8 mouse cellular contexts compared by ENCODE assay signal in the genomic region with DNA sequence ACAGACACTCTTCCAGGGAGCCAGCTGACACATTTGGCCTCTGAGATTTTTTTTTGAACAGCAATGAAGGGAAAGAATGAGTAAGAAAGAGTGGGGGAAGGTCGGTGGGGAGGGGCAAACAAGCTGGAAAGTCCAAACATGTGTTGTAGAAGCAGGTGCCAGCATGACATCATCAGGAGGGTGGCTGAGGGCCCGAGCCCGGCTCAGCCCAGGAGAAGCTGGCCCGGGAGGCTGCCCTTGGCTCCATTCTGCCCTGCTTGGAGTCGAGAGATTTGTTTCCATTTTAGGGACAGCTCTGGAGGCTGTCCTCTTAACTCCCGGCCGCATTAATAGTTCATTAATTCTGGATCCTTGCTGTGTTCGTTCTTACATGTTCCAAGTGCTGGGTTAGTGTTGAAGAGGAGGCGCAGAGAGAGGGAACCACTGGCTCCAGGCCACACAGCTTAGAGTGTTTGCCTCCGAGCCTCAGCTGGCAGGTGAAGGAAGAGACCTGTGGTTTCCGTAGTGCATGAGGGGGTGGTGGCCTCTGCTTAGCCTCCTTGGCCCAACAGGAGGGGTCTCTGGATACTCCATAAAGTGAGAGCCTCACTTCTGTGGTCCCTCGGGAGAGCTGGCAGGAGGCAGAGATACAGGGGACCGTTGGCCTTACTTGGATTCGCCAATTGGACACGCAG.
DNase-seq lines count a peak whose midpoint lies in the region; ATAC-seq lines count a peak whose summit lies in the region.

No protein-coding gene starts in this region.

- H3K9ac ChIP-seq in heart, embryonic 12.5 days = no peak overlapping the region
- no peak overlapping the region for H3K9ac ChIP-seq in stomach, embryonic 15.5 days

- peak overlapping the region; percentile 79; the same call in 1 of the 2 replicates for H3K27ac ChIP-seq in heart, embryonic 12.5 days (ENCODE audit: poor library complexity, severe bottlenecking)
- peak overlapping the region; percentile 93 for H3K27ac ChIP-seq in stomach, embryonic 15.5 days

- WGBS in heart, embryonic 12.5 days = 63% methylated on average over 15 of the region's 15 CpGs
- 48% methylated on average over 15 of the region's 15 CpGs for WGBS in stomach, embryonic 15.5 days

- no peak for ATAC-seq in heart, embryonic 12.5 days (ENCODE audit: insufficient number of reproducible peaks, low FRiP score)
- ATAC-seq in stomach, embryonic 15.5 days (ENCODE audit: insufficient read depth, low FRiP score, low read depth) = no peak
- no peak for ATAC-seq in megakaryocyte-erythroid progenitor cell, adult 5-6 weeks (replicated peaks; ENCODE audit: low FRiP score, low TSS enrichment, poor library complexity, severe bottlenecking)

- H3K4me3 ChIP-seq in heart, embryonic 12.5 days = no peak overlapping the region
- no peak overlapping the region for H3K4me3 ChIP-seq in stomach, embryonic 15.5 days (replicated peaks)

- no peak overlapping the region for H3K4me2 ChIP-seq in heart, embryonic 12.5 days
- H3K4me2 ChIP-seq in stomach, embryonic 15.5 days = no peak overlapping the region

- no peaks in the 10 kb centered on the region for H3K27me3 ChIP-seq in heart, embryonic 12.5 days (replicated peaks)
- H3K27me3 ChIP-seq in stomach, embryonic 15.5 days (replicated peaks) = no peaks in the 10 kb centered on the region

- intact Hi-C loops in left cerebral cortex, postnatal 4 days (cut with DNase I) = no loop called here
- intact Hi-C loops in left cerebral cortex, postnatal 14 days (cut with DNase I) = loop anchor here (5.0 kb wide), 1 partner anchor 44 kb away; no protein-coding TSS in a partner anchor

- peak; percentile 79 for DNase-seq in left cerebral cortex, postnatal 4 days
- no peak for DNase-seq in left cerebral cortex, postnatal 14 days (ENCODE audit: low spot score in 2 of 2)
- DNase-seq in MN1 (ENCODE audit: low spot score) = peak; percentile 77
- peak; percentile 59 for DNase-seq in cerebellum, postnatal 36 days
- peak; percentile 64 for DNase-seq in kidney, postnatal 10 days

- H3K36me3 ChIP-seq in heart, embryonic 12.5 days = no peaks in the 10 kb centered on the region
- H3K36me3 ChIP-seq in stomach, embryonic 15.5 days = no peaks in the 10 kb centered on the region

- H3K9me3 ChIP-seq in heart, embryonic 12.5 days (replicated peaks) = no peaks in the 10 kb centered on the region
- no peaks in the 10 kb centered on the region for H3K9me3 ChIP-seq in stomach, embryonic 15.5 days

- H3K4me1 ChIP-seq in heart, embryonic 12.5 days (replicated peaks) = peaks cover 96% of the 10 kb centered on the region
- H3K4me1 ChIP-seq in stomach, embryonic 15.5 days = peaks cover 99% of the 10 kb centered on the region

Comparison
In these comparisons a context has a peak if more than half of its experiments do, and no peak if none do; other contexts are left out.
1. DNase-seq: peak in left cerebral cortex, postnatal 4 days (single experiment), MN1 (single experiment), cerebellum, postnatal 36 days (2 of 2) and kidney, postnatal 10 days (single experiment); none in left cerebral cortex, postnatal 14 days (0 of 2).